Mouse (Mus musculus): ENCODE measurements around the gene Pygo1. TPM values are rescaled to one million over a fixed set of nuclear protein-coding genes. Genes with fewer than 3 reads are reported as not detected.

The Pygo1 gene
- polyA plus RNA-seq, 1 experiment from 2014 or later, result 7.5 TPM

GRCm38 (mm10) chr9:72892761-72893160 lies 32.7 kb upstream of the Pygo1 start:
- Histone ChIP-seq H3K27me3 (no peaks in the 10 kb centered on the region), H3K36me3 (no peaks in the 10 kb centered on the region), H3K27ac (replicated peaks) (no peak overlapping the region), H3K4me3 (replicated peaks) (no peak overlapping the region), H3K4me2 (replicated peaks) (no peak overlapping the region), H3K9ac (no peak overlapping the region), H3K9me3 (replicated peaks) (no peaks in the 10 kb centered on the region), H3K4me1 (peaks cover 9% of the 10 kb centered on the region; the same call in 1 of the 2 replicates)
- 83% methylated on average over 5 of the region's 5 CpGs for WGBS
- no peak for ATAC-seq (ENCODE audit: insufficient number of reproducible peaks, low FRiP score, low TSS enrichment, low read depth)

GRCm38 (mm10) chr9:72894796-72895352 lies 30.6 kb upstream of the Pygo1 start:
- H3K4me2 ChIP-seq (replicated peaks), result no peak overlapping the region
- H3K27me3 ChIP-seq, result no peaks in the 10 kb centered on the region
- H3K4me1 ChIP-seq, result peaks cover 9% of the 10 kb centered on the region; the same call in 1 of the 2 replicates
- WGBS, result 91% methylated on average over 6 of the region's 6 CpGs
- no peak overlapping the region for H3K4me3 ChIP-seq (replicated peaks)
- H3K9ac ChIP-seq, result no peak overlapping the region
- H3K9me3 ChIP-seq (replicated peaks), result no peaks in the 10 kb centered on the region
- no peak for ATAC-seq (ENCODE audit: insufficient number of reproducible peaks, low FRiP score, low TSS enrichment, low read depth)
- H3K36me3 ChIP-seq, result no peaks in the 10 kb centered on the region
- H3K27ac ChIP-seq (replicated peaks), result no peak overlapping the region

GRCm38 (mm10) chr9:72902057-72902456 lies 23.4 kb upstream of the Pygo1 start:
- WGBS, result 65% methylated on average over 8 of the region's 8 CpGs
- H3K27ac ChIP-seq (replicated peaks), result no peak overlapping the region
- H3K9me3 ChIP-seq (replicated peaks), result no peaks in the 10 kb centered on the region
- H3K4me1 ChIP-seq, result peaks cover 18% of the 10 kb centered on the region
- no peak overlapping the region for H3K4me2 ChIP-seq (replicated peaks)
- no peaks in the 10 kb centered on the region for H3K27me3 ChIP-seq
- no peak for ATAC-seq (ENCODE audit: insufficient number of reproducible peaks, low FRiP score, low TSS enrichment, low read depth)
- no peak overlapping the region for H3K9ac ChIP-seq
- no peaks in the 10 kb centered on the region for H3K36me3 ChIP-seq
- H3K4me3 ChIP-seq (replicated peaks), result no peak overlapping the region

- Histone ChIP-seq H3K4me1 (peaks cover 21% of the 10 kb centered on the region), H3K4me3 (replicated peaks) (no peak overlapping the region), H3K4me2 (replicated peaks) (no peak overlapping the region), H3K27ac (replicated peaks) (no peak overlapping the region), H3K36me3 (no peaks in the 10 kb centered on the region), H3K9ac (no peak overlapping the region), H3K9me3 (replicated peaks) (no peaks in the 10 kb centered on the region), H3K27me3 (no peaks in the 10 kb centered on the region)
- WGBS, result 88% methylated on average over 5 of the region's 5 CpGs
- no peak for ATAC-seq (ENCODE audit: insufficient number of reproducible peaks, low FRiP score, low TSS enrichment, low read depth)
These were observed 22.8 kb upstream of the Pygo1 start for GRCm38 (mm10) chr9:72902611-72903010.

- Histone ChIP-seq H3K4me3 (replicated peaks) (no peak overlapping the region), H3K27ac (replicated peaks) (peak overlapping the region; percentile 68), H3K27me3 (no peaks in the 10 kb centered on the region), H3K4me1 (peaks cover 23% of the 10 kb centered on the region), H3K36me3 (no peaks in the 10 kb centered on the region), H3K4me2 (replicated peaks) (0 out of 2 replicates have a peak overlapping the region, but pooled peaks have one; percentile 10), H3K9ac (no peak overlapping the region), H3K9me3 (replicated peaks) (no peaks in the 10 kb centered on the region)
- 0 out of 2 replicates have a peak, but pooled peaks have one; percentile 52 for ATAC-seq (ENCODE audit: insufficient number of reproducible peaks, low FRiP score, low TSS enrichment, low read depth)
- 32% methylated on average over 6 of the region's 6 CpGs for WGBS
These were observed 18.7 kb upstream of the Pygo1 start for GRCm38 (mm10) chr9:72906693-72907103.

- Histone ChIP-seq H3K27me3 (no peaks in the 10 kb centered on the region), H3K9ac (no peak overlapping the region), H3K4me1 (peaks cover 11% of the 10 kb centered on the region), H3K4me2 (replicated peaks) (no peak overlapping the region), H3K9me3 (replicated peaks) (no peaks in the 10 kb centered on the region), H3K4me3 (replicated peaks) (no peak overlapping the region), H3K27ac (replicated peaks) (no peak overlapping the region), H3K36me3 (0 out of 2 replicates have a peak, but pooled peaks cover 2% of the 10 kb centered on the region)
- ATAC-seq (ENCODE audit: insufficient number of reproducible peaks, low FRiP score, low TSS enrichment, low read depth), result no peak
- 77% methylated on average over 2 of the region's 2 CpGs for WGBS
These were observed 14.1 kb upstream of the Pygo1 start for GRCm38 (mm10) chr9:72911381-72911780.

- H3K27ac ChIP-seq (replicated peaks), result no peak overlapping the region
- no peaks in the 10 kb centered on the region for H3K9me3 ChIP-seq (replicated peaks)
- H3K4me1 ChIP-seq, result no peaks in the 10 kb centered on the region
- 0 out of 2 replicates have a peak, but pooled peaks cover 2% of the 10 kb centered on the region for H3K36me3 ChIP-seq
- H3K4me2 ChIP-seq (replicated peaks), result no peak overlapping the region
- no peaks in the 10 kb centered on the region for H3K27me3 ChIP-seq
- ATAC-seq (ENCODE audit: insufficient number of reproducible peaks, low FRiP score, low TSS enrichment, low read depth), result no peak
- WGBS, result 74% methylated on average over 6 of the region's 6 CpGs
- no peak overlapping the region for H3K9ac ChIP-seq
- H3K4me3 ChIP-seq (replicated peaks), result no peak overlapping the region
These were observed 11.9 kb upstream of the Pygo1 start for GRCm38 (mm10) chr9:72913551-72913950.

GRCm38 (mm10) chr9:72915728-72916127 lies 9.7 kb upstream of the Pygo1 start:
- 0 out of 2 replicates have a peak, but pooled peaks cover 2% of the 10 kb centered on the region for H3K36me3 ChIP-seq
- no peak overlapping the region for H3K4me3 ChIP-seq (replicated peaks)
- H3K9ac ChIP-seq, result no peak overlapping the region
- no peaks in the 10 kb centered on the region for H3K9me3 ChIP-seq (replicated peaks)
- 59% methylated on average over 7 of the region's 7 CpGs for WGBS
- no peaks in the 10 kb centered on the region for H3K4me1 ChIP-seq
- H3K27ac ChIP-seq (replicated peaks), result no peak overlapping the region
- no peak for ATAC-seq (ENCODE audit: insufficient number of reproducible peaks, low FRiP score, low TSS enrichment, low read depth)
- H3K4me2 ChIP-seq (replicated peaks), result no peak overlapping the region
- H3K27me3 ChIP-seq, result no peaks in the 10 kb centered on the region

GRCm38 (mm10) chr9:72923068-72923467 lies 2.4 kb upstream of the Pygo1 start:
- Histone ChIP-seq H3K36me3 (no peaks in the 10 kb centered on the region), H3K4me3 (replicated peaks) (no peak overlapping the region), H3K4me2 (replicated peaks) (no peak overlapping the region), H3K9ac (no peak overlapping the region), H3K4me1 (peaks cover 19% of the 10 kb centered on the region), H3K9me3 (replicated peaks) (no peaks in the 10 kb centered on the region), H3K27ac (replicated peaks) (no peak overlapping the region), H3K27me3 (no peaks in the 10 kb centered on the region)
- no peak for ATAC-seq (ENCODE audit: insufficient number of reproducible peaks, low FRiP score, low TSS enrichment, low read depth)
- 89% methylated on average over 3 of the region's 3 CpGs for WGBS

GRCm38 (mm10) chr9:72925935-72926258 lies 452 bp downstream of the Pygo1 start:
- ATAC-seq (ENCODE audit: insufficient number of reproducible peaks, low FRiP score, low TSS enrichment, low read depth), result peak; percentile 20; the same call in 1 of the 2 replicates

GRCm38 (mm10) chr9:72931166-72931790 lies 5.8 kb downstream of the Pygo1 start:
- Histone ChIP-seq H3K4me1 (peaks cover 14% of the 10 kb centered on the region), H3K27me3 (no peaks in the 10 kb centered on the region), H3K9me3 (replicated peaks) (no peaks in the 10 kb centered on the region), H3K27ac (replicated peaks) (no peak overlapping the region), H3K4me2 (replicated peaks) (no peak overlapping the region), H3K4me3 (replicated peaks) (no peak overlapping the region), H3K9ac (no peak overlapping the region), H3K36me3 (peaks cover 21% of the 10 kb centered on the region)
- ATAC-seq (ENCODE audit: insufficient number of reproducible peaks, low FRiP score, low TSS enrichment, low read depth), result 0 out of 2 replicates have a peak, but pooled peaks have one; percentile 39
- WGBS, result 60% methylated on average over 13 of the region's 13 CpGs

More at GRCm38 (mm10) chr9:72925935-72926258, 452 bp downstream of the Pygo1 start:
- Histone ChIP-seq H3K4me3 (replicated peaks) (peak overlapping the region; percentile 64), H3K9ac (peak overlapping the region; percentile 79), H3K4me2 (replicated peaks) (peak overlapping the region; percentile 84), H3K36me3 (peaks cover 4% of the 10 kb centered on the region; the same call in 1 of the 2 replicates), H3K4me1 (peaks cover 19% of the 10 kb centered on the region), H3K27ac (replicated peaks) (peak overlapping the region; percentile 95), H3K27me3 (no peaks in the 10 kb centered on the region), H3K9me3 (replicated peaks) (no peaks in the 10 kb centered on the region)
- WGBS, result under 1% methylated on average over 20 of the region's 20 CpGs
